Comparison of ENCODE assay signal across 1 mouse cellular context in the genomic region with DNA sequence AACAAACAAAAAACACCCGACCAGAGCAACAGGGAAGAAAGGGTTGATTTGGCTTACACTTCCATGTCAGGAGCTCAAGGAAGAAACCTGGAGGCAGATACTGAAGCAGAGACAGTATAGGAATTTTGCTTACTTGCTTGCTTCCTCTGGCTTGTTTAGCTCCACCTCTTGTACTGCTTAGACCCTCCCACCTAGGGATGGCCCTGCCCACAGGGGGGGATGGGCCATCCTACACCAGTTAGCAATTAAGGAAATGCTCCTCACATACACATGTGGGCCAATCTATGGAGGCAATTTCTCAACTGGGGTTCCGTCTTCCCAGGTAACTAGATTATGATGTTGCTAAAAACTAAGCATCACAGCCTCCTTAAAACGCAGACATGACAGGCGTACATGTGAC.
TF ChIP-seq lines count a peak whose summit lies in the region.

No protein-coding gene starts in this region.

TF ChIP-seq in CH12.LX, 34 proteins besides CTCF, POLR2A, EP300 and RAD21 (continued from another document):
- TF ChIP-seq JUND (conservative IDR thresholded peaks at IDR 0.05; ENCODE audit: low read depth, low read length) (no peak), CHD1 (IDR thresholded peaks at IDR 0.05; ENCODE audit: low read depth, low read length) (no peak), E2F4 (IDR thresholded peaks at IDR 0.05; ENCODE audit: insufficient replicate concordance, low read depth, low read length) (no peak), ETS1 (conservative IDR thresholded peaks at IDR 0.05; ENCODE audit: low read depth, low read length) (no peak), NELFE (IDR thresholded peaks at IDR 0.05; ENCODE audit: low read depth, low read length) (no peak), KAT2A (IDR thresholded peaks at IDR 0.05; ENCODE audit: insufficient replicate concordance, low read length) (no peak), MYC (IDR thresholded peaks at IDR 0.05; ENCODE audit: low read depth, low read length) (peak; percentile 25; the same call in 1 of the 2 replicates), SMC3 (IDR thresholded peaks at IDR 0.05; ENCODE audit: low read depth, low read length) (no peak), PAX5 (IDR thresholded peaks at IDR 0.05; ENCODE audit: low read length) (no peak), ZKSCAN1 (IDR thresholded peaks at IDR 0.05; ENCODE audit: borderline replicate concordance, low read depth, low read length) (no peak)
